8 mouse cellular contexts compared by ENCODE assay signal in the genomic region with DNA sequence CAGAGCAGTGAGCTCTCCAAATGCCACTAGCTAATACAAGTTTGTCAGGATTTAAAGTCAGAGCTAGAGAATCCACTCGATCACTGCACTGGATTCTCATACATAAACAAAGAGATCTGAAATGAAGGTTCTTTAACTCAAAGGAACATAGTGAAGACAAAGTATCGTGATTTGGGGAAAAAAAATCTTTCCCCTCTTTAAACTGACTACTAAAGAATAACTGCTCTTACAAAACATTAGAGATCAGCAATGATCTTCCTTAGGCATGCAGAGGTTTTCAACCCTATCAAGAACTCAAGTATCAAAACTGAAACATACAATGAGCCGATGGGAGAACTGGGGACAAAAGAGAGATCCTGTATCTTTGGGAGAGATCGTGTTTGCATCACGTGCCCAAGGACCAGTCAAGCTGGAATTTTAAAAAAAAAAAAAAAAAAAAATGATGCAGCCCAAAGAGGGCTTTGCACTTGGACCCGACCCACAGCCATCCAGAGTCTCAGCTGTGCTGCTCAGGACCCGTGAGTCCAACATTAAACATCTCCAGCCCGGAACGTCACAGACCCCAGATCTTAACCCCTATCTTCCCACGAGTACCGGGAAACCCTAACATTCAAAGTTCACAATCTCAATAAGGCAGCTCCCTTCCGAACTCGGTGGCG. TPM values are rescaled to one million over a fixed set of nuclear protein-coding genes. Genes with fewer than 3 reads are reported as not detected.
DNase-seq lines count a peak whose midpoint lies in the region; ATAC-seq and TF ChIP-seq lines count a peak whose summit lies in the region.

No protein-coding gene starts in this region.

- no peak for TF ChIP-seq CTCF in heart, adult 2 months (IDR thresholded peaks at IDR 0.05)
- no peak for TF ChIP-seq CTCF in CH12.LX (conservative IDR thresholded peaks at IDR 0.05 in 1 of 2, IDR thresholded peaks at IDR 0.05 in 1 of 2; ENCODE audit: low read depth in 2 of 2, low read length in 2 of 2)

- peaks cover 2% of the 10 kb centered on the region; the same call in 1 of the 2 replicates for H3K36me3 ChIP-seq in heart, adult 2 months (ENCODE audit: control insufficient read depth, insufficient read depth, low read length)
- no peaks in the 10 kb centered on the region for H3K36me3 ChIP-seq in CH12.LX (replicated peaks in 1 of 2; ENCODE audit: control insufficient read depth in 1 of 2, insufficient read depth in 1 of 2, low read length in 1 of 2)
- H3K36me3 ChIP-seq in forebrain, embryonic 10.5 days (replicated peaks) = no peaks in the 10 kb centered on the region
- H3K36me3 ChIP-seq in liver, embryonic 15.5 days (replicated peaks) = no peaks in the 10 kb centered on the region

- TF ChIP-seq EP300 in heart, adult 2 months (IDR thresholded peaks at IDR 0.05; ENCODE audit: insufficient read depth, low read depth, low read length) = no peak
- no peak for TF ChIP-seq EP300 in CH12.LX (IDR thresholded peaks at IDR 0.05; ENCODE audit: low read length)

- no peak for TF ChIP-seq RAD21 in CH12.LX (IDR thresholded peaks at IDR 0.05; ENCODE audit: low read depth, low read length)

- H3K9ac ChIP-seq in heart, adult 2 months (ENCODE audit: low read depth, low read length) = peak overlapping the region; percentile 86
- H3K9ac ChIP-seq in CH12.LX (ENCODE audit: insufficient read depth, low read depth) = peak overlapping the region; percentile 76
- peak overlapping the region; percentile 96 for H3K9ac ChIP-seq in liver, embryonic 15.5 days

- ATAC-seq in liver, embryonic 15.5 days (ENCODE audit: insufficient read depth) = no peak
- no peak for ATAC-seq in activated CD4-positive, CD25-positive, alpha-beta regulatory T cell, adult 4 months

- no peak for TF ChIP-seq POLR2A in heart, adult 2 months (IDR thresholded peaks at IDR 0.05; ENCODE audit: insufficient read depth, low read depth, low read length)
- no peak for TF ChIP-seq POLR2A in CH12.LX (IDR thresholded peaks at IDR 0.05; ENCODE audit: low read depth, low read length)

- peak overlapping the region; percentile 79 for H3K4me3 ChIP-seq in heart, adult 2 months
- peak overlapping the region; percentile 85 to 95 (median 94) for H3K4me3 ChIP-seq in CH12.LX (replicated peaks in 1 of 3; ENCODE audit: low read depth in 2 of 3, low read length in 2 of 3, poor library complexity in 1 of 3)
- peak overlapping the region; percentile 80 for H3K4me3 ChIP-seq in forebrain, embryonic 10.5 days
- H3K4me3 ChIP-seq in liver, embryonic 15.5 days (replicated peaks) = peak overlapping the region; percentile 80

- in situ Hi-C loops in CH12.LX (cut with MboI; ENCODE audit: low pct_ligation_motif_present, low pct_unique_long_range_greater_than_20kb, low sequenced_read_pairs) = loop anchor here (10.0 kb wide), 1 partner anchor 164 kb away; no protein-coding TSS in a partner anchor

- DNase-seq in heart, adult 2 months = no peak
- no peak for DNase-seq in heart, adult 8-10 months (ENCODE audit: low spot score)
- no peak for DNase-seq in CH12.LX (ENCODE audit: extremely low read depth)
- no peak for DNase-seq in forebrain, embryonic 10.5 days (ENCODE audit: extremely low spot score, low spot score)
- DNase-seq in ovary, postnatal 36 days (ENCODE audit: low spot score) = no peak
- no peak for DNase-seq in left cerebral cortex, adult 18-20 months (ENCODE audit: low spot score in 2 of 2)

- no peaks in the 10 kb centered on the region for H3K27me3 ChIP-seq in heart, adult 2 months (ENCODE audit: control insufficient read depth, insufficient read depth, low read length)
- H3K27me3 ChIP-seq in CH12.LX (replicated peaks) = no peaks in the 10 kb centered on the region
- H3K27me3 ChIP-seq in forebrain, embryonic 10.5 days (ENCODE audit: poor library complexity, severe bottlenecking) = no peaks in the 10 kb centered on the region
- H3K27me3 ChIP-seq in liver, embryonic 15.5 days = no peaks in the 10 kb centered on the region

- under 1% methylated on average over 14 of the region's 14 CpGs for WGBS in heart, adult 2 months
- 2% methylated on average over 14 of the region's 14 CpGs for WGBS in forebrain, embryonic 10.5 days
- WGBS in liver, embryonic 15.5 days (ENCODE audit: insufficient replicate concordance) = 2% methylated on average over 14 of the region's 14 CpGs

- H3K9me3 ChIP-seq in CH12.LX (replicated peaks; ENCODE audit: low read length) = no peaks in the 10 kb centered on the region
- no peaks in the 10 kb centered on the region for H3K9me3 ChIP-seq in forebrain, embryonic 10.5 days
- H3K9me3 ChIP-seq in liver, embryonic 15.5 days (replicated peaks) = no peaks in the 10 kb centered on the region

- peaks cover 5% of the 10 kb centered on the region for H3K4me1 ChIP-seq in heart, adult 2 months (ENCODE audit: control insufficient read depth, insufficient read depth, low read length)
- H3K4me1 ChIP-seq in CH12.LX (ENCODE audit: control insufficient read depth in 1 of 2, insufficient read depth in 2 of 2) = peaks cover 8 to 20% of the 10 kb centered on the region in 2 experiments
- H3K4me1 ChIP-seq in forebrain, embryonic 10.5 days = peaks cover 25% of the 10 kb centered on the region
- H3K4me1 ChIP-seq in liver, embryonic 15.5 days (replicated peaks) = peaks cover 34% of the 10 kb centered on the region

- dilution Hi-C loops in CH12.LX (cut with MboI; ENCODE audit: extremely low pct_ligation_motif_present, extremely low pct_unique_long_range_greater_than_20kb, low sequenced_read_pairs) = no loop called here

- no peaks in the 10 kb centered on the region for H3K79me2 ChIP-seq in heart, adult 2 months (replicated peaks; ENCODE audit: control insufficient read depth, insufficient read depth, low read length)
- H3K79me2 ChIP-seq in CH12.LX (replicated peaks; ENCODE audit: control insufficient read depth, extremely low read depth, insufficient read depth, poor library complexity, severe bottlenecking) = peaks cover 15% of the 10 kb centered on the region

- intact Hi-C loops in heart, adult 2 months (cut with DNase I) = loop anchor here (2.0 to 5.0 kb wide), 3 partner anchors 128 to 289 kb away; a partner anchor contains a TSS

- H3K27ac ChIP-seq in heart, adult 2 months = peak overlapping the region; percentile 84
- no peak overlapping the region for H3K27ac ChIP-seq in CH12.LX (ENCODE audit: insufficient read depth, low read depth)
- H3K27ac ChIP-seq in forebrain, embryonic 10.5 days = peak overlapping the region; percentile 93
- peak overlapping the region; percentile 91 for H3K27ac ChIP-seq in liver, embryonic 15.5 days (replicated peaks)

- H3K4me2 ChIP-seq in CH12.LX (ENCODE audit: insufficient read depth, low read depth, poor library complexity, severe bottlenecking) = peak overlapping the region; percentile 75; the same call in 1 of the 2 replicates
- peak overlapping the region; percentile 81 for H3K4me2 ChIP-seq in liver, embryonic 15.5 days

TF ChIP-seq in CH12.LX, 34 proteins besides CTCF, POLR2A, EP300 and RAD21:
- TF ChIP-seq TBP (conservative IDR thresholded peaks at IDR 0.05; ENCODE audit: low read depth, low read length) (no peak), BHLHE40 (IDR thresholded peaks at IDR 0.05; ENCODE audit: low read depth, low read length) (peak; percentile 57), CHD1 (IDR thresholded peaks at IDR 0.05; ENCODE audit: low read depth, low read length) (peak; percentile 25; the same call in 1 of the 2 replicates)

RNA-seq across cellular contexts. Expression of a gene that starts 0.8 kb away (rescaled TPM):
- 1 to 10 TPM; 8.9 TPM for total RNA-seq in heart, adult 2 months (2021)
- polyA plus RNA-seq in heart, adult 2 months (2012; rRNA removed) = 3.7 and 6.3 TPM in 2 replicates
- 10 to 100 TPM in 1 of 4 experiments, 1 to 10 TPM in 3; 8.8 to 11.3 (median 9.4) TPM for total RNA-seq in heart, adult 8-10 months (2022)
- total RNA-seq in CH12.LX (2012; rRNA removed) (4.5 and 5.4 TPM in 2 replicates), CH12.LX (2014; rRNA removed) (4.6 and 5.1 TPM in 2 replicates)
- polyA plus RNA-seq in CH12.LX (2012; ENCODE audit: insufficient read length, low read depth) = 2.8 and 3.4 TPM in 2 replicates
- polyA plus RNA-seq in forebrain, embryonic 10.5 days (2016; fragmentation: Nextera tagmentation; extraction: Ambion mirVana) = 15.1 and 16.4 TPM in 2 replicates
- 3.2 and 3.7 TPM in 2 replicates for polyA plus RNA-seq in liver, embryonic 15.5 days (2015; fragmentation: Nextera tagmentation; extraction: Ambion mirVana)
- 10 to 100 TPM; 29.9 to 33.3 TPM for total RNA-seq in left cerebral cortex, adult 18-20 months (2021)
- 1 to 10 TPM; 5.5 TPM for polyA plus RNA-seq in activated CD4-positive, CD25-positive, alpha-beta regulatory T cell, adult 4 months (2017; shearing (Covaris generic))
